Mouse (Mus musculus) kidney, postnatal 4 days (tissue): Measurements from ENCODE around the gene Hint2.
A peak's percentile ranks its signal among the peaks of the same experiment; 100 is the strongest.

Experiments used
- DNase-seq, 2 experiments: peaks; one replicate each; pipeline ENCODE4 v3.0.0; 2021; ENCODE audit warnings: mixed read lengths in 2 of 2

The Hint2 gene

DNA sequence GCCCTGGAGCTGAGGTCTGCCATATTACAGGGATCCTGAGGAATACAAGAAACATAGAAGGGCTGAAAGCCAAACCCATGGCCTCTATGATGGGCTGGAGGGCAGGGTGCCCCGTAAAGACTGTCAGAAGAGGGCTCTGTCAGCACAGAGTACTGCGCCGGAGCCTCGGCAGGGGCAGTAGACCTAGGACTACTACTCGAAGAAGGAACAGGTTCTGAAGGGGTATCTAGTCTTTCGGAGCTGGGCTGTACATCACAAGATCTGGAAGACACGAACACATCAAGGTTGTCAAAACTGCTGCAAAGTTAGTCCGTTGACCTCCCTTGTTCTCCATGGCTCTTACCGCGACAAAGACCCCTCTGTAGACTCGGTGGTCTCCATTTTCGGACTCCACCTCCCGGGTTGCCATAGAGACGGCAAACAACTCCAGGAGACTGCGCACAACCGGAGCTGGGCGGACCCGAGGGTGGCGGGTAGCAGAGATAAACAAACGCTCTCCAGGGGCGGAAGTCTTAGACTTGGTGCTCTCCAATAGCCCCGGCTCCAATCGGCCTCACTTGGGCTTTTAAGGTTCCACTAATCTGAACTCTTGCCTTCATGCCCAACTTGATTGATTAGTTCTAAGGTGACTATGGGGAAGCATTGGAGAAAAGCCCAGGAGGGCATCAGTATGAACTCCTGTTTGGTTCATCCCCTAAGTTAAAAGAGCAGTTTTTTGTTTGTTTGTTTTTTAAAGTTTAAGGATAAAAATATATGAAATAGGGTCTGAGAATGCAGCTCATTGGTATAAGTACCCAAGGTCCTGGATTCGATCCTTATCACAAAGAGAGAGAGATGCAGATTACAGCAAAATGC is 2.9 kb downstream of the Hint2 start, which contains the start of gene Spag8:
Gene Spag8, minus strand, starts transcription at position 434 of the 855 bp plus-strand sequence.
- DNase-seq: peak; percentile 53 to 71

DNA sequence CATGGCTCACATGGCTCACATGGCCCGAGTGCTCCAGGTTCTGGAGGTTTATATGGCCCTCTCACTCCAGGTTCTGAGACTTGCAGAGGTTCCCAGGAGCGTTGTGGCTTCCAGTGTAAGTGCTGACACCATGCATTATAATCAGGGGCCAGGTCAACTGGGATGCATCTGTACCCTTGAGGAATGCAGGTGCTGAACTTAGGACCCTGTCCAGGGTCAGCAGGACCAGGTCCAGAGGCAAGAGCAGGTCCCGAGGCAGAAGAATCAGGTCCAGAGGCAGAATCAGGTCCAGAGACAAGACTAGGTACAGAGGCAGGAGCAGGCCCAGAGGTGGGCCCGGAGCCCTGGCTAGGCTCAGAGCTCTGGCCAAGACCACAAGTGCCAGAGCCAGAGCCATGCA is 3.5 kb downstream of the Hint2 start:
- no peak for DNase-seq

DNA sequence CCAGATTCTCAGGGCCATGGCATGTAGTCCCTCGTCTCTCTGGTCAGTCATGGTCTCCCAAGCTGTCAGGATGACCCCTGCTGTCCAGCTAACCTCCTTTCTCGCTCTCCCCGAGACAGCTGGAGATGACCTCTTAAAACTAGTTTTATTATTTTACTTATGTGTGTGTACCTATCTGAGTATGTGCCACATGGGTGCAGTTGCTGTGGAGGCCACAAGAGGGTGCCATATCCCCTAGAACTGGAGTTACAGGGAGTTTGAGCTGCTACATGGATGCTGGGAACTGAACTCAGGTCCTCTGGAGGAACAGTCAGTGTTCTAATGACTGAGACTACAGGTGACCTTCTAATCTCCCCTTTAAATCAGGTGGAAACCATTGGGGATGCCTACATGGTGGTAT is 6.5 kb downstream of the Hint2 start:
- DNase-seq: no peak

DNA sequence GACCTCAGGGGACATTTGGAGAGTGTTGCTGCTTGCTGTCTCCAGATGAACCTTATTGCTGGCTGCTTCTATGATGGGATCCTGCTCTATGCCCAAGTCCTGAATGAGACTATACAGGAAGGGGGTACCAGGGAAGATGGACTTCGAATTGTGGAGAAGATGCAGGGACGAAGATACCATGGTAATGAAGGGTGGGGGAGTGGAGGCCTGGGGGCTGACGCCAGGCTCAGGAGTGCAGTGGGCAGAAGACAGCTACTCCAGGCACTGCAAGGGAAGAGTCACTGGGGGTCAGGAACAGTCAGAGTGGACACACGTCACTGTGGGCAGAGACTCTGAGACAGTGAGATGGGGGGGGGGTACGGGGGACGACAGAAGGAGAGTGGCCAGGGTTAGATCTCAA is 15.8 kb downstream of the Hint2 start:
- no peak for DNase-seq

DNA sequence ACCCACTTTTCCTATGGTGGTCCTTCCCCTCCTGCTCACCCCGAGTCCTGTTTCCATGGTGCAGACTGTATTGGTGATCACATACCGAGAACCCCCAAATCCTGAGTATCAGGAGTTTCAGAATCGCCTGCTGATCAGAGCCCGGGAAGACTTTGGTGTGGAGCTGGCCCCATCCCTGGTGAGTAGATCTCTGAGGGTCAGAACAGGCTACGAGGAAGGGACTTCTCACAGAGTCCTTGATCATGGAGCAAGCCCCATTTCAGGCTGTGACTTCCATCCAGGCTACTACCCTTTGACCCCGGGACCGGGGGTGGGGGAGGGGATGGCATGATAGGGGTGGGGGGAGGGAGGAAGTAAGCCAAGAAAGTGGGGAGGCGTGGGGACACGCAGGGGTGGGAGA is 16.2 kb downstream of the Hint2 start:
- no peak for DNase-seq

DNA sequence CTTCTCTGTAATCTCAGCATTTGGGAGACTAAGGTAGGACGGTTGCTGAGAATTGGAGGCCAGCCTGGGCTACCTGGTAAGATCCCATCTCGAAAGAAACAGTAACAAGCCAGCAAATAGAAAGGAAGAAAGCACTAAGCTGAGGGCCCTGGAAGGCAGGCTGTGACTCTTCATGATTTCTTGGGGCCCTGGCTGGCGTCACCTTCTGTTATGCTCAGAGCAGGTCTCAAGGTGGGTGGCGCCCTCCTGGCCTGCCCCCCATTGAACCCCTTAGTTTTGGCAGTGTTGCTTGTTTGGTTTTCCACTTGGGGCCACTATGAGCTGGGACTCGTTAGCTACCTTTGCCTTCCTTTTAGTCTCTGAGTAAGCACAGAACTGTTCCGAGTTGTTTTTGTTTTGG is 19.5 kb downstream of the Hint2 start:
- peak in 1 of 2 experiments; percentile 0 for DNase-seq

DNA sequence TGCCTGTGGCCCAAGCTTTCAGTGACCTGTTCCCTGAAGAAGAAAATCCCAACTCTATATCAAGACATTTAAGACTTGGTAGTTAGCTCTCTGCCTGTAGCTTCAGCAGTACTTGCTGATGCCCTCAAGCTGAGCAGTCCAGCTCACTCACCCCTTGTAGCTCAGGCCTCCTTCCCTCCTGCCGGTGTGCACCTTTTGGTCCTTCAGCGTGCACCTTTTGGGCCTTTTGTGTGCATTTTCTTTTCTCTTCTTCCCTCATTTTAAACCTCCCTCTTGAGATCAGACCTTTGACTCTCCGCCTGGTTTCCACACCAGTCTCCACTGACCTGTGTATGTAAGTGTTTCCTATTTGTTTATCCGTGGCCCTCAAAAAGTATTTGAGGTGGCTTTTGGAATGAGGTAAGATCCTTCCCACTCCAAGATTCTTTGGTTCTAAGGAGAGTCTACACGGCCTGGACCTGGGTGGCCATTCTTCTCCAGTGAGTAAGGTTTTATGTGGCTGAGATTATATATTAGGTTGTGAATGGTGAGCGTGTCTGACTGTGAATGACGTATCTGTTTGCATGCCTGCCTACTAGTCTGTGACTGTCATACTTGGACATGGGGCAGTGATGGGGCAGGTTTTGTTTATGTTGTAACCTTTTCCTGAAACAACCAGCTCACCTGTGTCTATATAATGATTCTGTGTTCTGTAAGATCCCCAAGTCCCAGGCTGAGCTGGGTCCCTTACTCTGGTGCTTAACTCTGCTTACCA is 21.5 kb downstream of the Hint2 start:
- no peak for DNase-seq

DNA sequence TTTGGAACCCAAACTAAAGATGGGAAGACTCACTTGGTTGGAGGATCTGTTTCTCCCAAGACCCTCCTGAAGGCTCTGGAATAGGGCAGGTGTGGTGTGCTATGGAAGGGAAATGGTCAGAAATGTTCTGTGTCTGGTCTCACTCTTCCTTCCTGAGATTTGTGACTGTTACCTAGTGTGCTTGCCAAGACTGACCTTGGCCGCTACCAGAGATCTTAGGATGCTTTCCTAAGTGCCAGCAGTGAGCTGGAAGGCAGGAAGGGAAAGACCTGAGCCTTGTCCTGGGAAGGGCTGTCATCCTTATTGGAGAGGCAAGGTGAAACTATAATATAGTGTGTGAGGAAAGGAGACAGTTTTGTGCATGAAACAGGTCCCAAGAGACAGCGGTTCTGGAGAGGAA is 22.5 kb downstream of the Hint2 start:
- peak in 1 of 2 experiments; percentile 0 for DNase-seq

DNA sequence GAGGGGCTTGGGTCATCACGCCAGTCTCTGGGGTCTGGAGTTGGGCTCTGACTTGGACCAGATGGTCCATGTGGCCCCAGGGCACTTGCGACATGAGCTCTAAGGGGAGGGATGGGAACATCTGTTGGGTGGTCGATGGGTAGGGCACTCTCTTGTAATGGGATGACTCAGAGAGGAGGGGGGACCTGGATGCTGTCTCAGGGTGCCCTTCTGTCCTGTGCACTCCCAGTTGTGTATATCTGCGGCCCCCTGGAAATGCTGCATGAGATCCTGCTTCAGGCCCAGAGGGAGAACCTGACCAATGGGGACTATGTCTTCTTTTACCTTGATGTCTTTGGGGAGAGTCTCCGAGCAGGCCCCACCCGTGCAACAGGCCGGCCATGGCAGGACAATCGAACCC is 23.0 kb downstream of the Hint2 start:
- peak in 1 of 2 experiments; percentile 0 for DNase-seq

DNA sequence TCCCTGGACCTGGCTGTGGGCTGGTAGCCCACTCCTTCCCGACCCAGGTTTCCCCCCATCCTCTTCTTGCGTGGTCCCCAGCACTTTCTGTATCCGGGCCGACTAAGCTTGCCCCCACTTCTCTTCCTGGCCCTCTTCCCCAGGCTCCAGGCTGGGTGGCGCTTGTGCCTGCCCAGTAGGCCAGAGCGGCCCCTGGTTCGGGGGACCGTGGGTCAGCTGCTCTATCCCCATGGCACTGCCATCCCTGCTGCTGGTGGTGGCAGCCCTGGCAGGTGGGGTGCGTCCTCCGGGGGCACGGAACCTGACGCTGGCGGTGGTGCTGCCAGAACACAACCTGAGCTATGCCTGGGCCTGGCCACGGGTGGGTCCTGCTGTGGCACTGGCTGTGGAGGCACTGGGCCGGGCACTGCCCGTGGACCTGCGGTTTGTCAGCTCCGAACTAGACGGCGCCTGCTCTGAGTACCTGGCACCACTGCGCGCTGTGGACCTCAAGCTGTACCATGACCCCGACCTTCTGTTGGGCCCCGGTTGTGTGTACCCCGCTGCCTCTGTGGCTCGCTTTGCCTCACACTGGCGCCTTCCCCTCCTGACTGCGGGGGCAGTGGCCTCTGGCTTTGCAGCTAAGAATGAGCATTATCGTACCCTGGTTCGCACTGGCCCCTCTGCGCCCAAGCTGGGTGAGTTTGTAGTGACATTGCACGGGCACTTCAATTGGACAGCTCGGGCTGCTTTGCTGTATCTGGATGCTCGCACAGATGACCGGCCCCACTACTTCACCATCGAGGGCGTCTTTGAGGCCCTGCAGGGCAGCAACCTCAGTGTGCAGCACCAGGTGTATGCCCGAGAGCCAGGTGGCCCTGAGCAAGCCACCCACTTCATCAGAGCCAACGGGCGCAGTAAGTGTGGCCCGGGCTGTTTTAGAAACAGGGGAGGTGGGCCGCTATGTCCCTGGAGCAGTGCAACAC is 24.0 kb downstream of the Hint2 start:
- DNase-seq: peak; percentile 29 to 48

DNA sequence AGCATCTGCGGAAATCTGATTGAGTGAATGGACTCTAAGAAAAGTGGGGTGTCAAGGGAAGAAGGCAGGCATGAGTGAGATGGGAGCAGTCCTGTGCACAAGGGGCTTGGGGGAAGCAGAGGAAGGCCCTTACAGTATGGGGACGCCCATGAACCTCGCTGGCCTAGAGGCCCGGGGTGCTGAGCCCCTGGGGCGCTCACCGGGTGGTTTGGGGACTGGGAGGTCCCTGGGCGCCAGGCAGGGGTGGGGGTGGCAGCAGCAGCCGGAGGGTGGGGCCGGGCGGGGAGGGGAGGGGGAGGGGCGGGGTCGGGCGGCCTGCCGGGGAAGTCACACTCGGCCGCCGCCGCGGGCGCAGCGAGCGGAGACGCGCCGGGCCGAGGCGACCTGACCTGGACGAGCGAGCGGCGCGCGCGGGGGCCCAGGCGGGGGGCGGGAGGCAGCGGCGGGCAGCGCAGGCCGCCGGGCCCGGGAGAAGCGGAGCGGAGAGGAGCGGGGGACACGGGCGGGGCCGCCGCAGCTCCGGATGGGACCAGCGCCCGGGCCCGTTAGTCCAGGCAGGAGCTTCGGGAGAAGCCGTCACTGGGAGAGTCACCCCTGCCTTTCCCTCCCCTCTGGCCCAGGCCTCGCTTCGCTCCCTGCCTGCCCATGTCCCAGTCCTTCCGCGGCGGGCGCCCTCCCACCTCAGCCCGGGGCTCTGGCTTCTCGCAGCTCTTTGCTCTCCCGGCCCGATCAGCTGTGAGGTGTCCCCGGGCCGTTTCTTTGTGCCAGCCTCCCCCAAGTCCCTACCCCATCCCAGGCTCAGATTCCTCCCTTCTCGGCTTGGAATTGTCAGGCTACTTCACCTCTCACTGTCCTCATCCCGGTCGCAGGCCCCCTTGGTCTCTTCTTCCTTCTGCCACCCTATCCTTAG is 25.0 kb downstream of the Hint2 start, which contains the start of gene Npr2:
Gene Npr2, plus strand, starts transcription at position 890 of the 910 bp plus-strand sequence.
- DNase-seq: peak; percentile 72 to 79

DNA sequence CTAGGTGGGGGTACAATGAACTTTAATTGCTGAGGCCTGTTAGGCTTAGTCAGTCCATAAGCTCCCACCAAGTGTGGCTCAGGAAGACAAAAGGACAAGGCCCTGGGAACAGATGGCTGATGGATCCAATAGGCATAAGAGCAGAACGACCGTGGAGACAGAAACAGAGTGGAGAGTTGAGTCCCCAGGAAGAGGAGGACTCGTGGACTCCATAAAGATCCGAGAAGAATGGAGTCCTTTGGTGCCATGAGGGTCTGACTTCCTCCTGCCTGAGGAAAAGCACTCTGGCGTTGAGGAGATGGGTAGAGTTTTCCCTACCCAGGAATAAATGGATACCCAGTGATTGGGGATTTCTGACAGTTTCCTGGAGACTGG is 25.6 kb downstream of the Hint2 start:
- DNase-seq: peak in 1 of 2 experiments; percentile 30

DNA sequence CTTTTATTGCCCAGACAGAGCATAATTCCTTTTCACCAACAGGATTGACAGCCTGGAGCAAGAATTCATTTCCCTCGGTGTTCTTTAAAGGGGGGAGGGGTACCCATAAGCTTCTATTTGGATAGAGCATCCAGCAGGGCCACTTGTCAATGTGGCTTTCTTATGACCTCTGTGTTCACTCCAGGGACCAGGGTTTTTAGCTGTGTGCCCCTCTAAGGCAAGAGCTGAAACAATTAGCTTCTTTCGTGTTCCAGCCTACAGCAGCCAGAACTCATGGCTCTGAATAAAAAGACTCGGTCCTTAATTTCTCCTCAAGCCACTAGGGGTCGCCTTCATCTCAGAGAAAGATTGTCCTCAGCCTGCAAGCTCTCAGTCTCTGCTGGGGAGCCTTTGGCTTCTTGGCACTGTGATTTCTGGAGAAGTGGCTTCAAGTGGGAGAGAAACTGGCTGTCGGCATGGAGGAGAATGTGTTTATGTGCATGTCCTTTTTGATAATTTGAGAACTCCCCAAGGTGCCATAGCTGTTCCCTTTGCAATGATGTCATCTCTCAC is 26.2 kb downstream of the Hint2 start:
- peak; percentile 75 to 84 for DNase-seq

DNA sequence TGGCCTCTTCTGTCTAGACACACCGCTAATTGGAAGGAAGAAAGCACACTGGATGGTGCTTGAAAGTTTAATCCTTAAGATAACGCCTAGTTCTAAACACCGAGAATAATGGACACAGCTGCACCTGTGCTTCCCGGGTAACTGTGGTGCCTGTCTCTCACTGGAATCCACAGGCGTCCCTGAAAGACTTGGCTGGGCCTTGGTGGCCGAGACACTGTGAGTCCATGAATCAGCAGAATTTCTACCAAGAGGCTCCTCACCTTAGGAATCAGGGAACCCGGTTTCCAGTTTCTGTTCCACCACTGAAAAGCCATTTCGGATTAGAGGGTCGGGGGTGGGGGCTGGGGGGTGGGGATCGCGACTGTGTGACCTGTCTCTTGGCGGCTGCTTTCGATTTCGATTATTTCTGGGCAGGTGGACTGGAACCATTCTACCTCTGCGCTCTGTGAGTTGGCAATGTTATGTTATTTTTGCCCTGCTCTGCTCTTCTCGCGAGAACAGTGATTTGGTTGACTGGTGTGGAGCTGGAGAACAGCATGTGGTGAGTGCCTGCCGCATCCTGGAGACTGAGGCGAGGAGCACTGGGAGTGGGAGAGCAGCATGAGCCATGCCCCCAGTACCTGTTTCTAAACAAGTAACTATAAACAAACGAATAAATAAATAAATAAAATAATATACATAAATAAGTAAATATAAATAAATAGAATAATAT is 27.0 kb downstream of the Hint2 start:
- peak in 1 of 2 experiments; percentile 27 for DNase-seq

DNA sequence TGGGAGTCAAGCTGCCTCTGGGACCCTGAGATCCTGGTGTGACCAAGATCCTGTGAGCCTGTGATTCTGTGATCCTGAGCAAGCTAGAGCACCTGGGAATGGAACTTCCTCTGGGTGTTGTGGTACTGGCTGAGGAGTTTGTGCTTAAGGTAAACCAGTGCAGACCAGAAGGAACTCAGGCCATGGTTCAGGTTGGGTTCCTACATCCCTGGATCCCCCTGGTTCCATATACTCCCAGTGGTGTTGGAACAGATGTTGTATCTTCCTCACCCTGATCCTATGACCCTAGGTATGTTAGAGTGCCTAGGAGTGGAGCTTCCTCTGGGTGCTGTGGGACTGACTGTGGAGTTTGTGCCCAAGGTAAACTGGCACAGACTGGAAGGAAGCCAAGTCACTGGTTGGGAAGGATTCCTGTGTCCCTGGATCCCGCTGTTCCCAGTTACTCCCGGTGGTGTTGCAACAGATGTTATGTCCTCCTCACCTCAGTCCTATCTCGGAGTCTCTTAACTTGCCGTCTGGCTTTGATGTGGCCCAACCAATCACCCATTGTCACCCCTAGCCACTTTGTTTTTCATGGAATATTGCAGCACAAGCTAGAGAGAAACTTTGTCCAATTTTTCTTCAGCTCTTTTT is 36.0 kb downstream of the Hint2 start:
- no peak for DNase-seq

DNA sequence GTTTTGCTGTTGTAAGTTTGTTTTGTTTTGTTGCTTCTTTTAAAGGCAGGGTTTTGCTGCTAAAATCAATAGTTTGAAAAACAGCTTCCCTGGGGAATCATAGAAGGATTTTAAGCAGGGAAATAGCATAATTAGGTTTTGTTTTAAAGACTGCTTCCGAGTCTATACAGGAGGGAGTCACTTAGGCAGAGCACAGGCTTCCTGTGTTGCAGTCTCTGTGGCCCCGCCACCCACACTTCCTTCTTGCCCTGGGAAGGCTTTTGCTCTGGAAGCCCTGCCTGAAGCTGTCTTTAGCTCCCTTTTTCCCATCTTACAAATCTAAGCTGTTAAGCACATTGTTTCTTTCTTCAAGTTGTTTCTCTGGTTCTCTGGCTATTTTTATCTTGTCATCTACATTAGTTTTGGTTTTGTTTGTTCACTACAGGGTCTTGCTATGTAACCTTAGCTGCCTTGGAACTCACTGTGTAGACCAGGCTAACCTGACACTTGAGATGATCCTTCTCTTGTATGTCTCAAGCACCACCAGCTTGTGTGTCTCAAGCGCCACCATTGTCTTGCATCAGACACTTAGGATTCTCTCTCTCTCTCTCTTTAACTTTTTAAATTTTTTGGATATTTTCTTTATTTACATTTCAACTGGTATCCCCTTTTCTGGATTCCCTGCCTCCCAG is 43.1 kb downstream of the Hint2 start:
- peak; percentile 34 to 53 for DNase-seq

DNA sequence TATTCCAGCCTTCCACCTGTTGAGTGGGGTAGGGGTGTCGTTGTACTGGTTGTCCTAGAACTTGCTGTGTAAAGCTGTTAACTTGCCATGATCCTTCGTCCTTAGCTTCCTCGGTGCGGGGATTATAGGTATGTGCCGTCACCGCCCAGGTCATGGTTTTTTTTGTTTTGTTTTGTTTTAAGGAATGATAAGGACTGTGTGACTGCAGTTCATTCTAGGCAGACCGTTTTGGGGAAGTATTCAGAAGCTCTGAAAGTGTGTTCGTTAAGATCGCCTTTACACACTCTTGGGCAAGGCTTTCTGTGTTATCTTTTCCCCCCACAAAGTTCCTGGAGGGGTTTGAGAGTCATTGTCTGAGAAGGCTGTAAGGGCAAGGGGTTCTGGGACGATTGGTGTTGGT is 43.7 kb downstream of the Hint2 start:
- DNase-seq: no peak

DNA sequence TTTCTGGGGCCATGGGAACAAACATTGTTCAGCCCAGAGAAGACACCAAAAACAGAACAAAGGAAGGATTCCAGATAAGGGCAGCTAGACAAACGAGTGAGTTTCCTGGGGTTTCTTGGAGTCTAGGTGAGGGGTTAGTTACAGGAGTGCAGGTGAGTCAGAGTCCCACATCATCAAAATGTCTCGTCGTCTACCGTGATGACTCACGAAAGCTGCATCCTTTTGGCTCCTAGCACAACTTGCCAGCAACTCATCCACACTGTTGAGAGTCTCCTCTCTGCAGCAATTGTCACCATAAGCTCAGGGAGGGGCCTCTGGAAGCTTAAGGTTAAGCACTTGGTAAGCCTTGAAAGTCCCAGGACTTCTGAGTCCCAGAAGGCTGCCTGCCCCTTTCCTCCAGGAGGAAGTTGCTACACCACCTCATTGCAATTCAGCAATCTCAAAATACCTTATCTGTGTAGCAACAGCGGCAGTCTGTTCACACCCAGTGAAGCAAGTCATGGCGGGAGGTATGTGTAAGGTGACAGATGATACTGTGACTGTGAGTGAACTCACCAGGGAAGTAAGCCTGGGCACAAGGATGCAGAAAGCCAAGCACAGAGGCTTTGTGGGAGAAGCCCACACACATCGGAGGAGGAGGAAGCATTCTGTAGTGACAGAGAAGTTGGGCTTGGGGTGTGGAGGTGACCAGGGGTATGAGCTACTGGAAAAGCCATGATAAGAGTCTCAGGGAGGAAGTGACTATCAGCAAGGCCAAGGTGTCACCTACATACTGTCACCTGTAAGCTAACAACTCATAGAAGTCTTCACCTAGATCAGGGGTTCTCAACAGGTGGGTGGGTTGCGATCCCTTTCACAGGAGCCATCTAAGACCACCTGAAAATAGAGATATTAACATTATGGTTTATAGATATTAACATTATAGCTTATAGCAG is 51.2 kb downstream of the Hint2 start:
- no peak for DNase-seq
